Mouse (Mus musculus) adrenal gland, postnatal 36 days (tissue): ENCODE results near the gene Aatf. TPM values are rescaled to one million over a fixed set of nuclear protein-coding genes. Genes with fewer than 3 reads are reported as not detected.
"Not testable (repeated sequence)": the region's sequence is repeated elsewhere in the genome, so short reads cannot be mapped to it uniquely, and the experiment has no call there.

Source experiments
- DNase-seq, 2 experiments: peaks; one replicate each; pipeline ENCODE4 v3.0.0; 2021; ENCODE audit warnings: mixed read lengths in 1 of 2
- total RNA-seq, 2 experiments: library from RNA; stranded (reverse); gene quantifications; 2 replicates each; pipeline ENCODE4 v1.2.3; 2021

Gene Aatf
- total RNA-seq, 2 experiments from 2014 or later, result 20.8 to 23.2 TPM

- DNase-seq, result no peak
These were observed 70.6 kb downstream of the Aatf start for GRCm38 (mm10) chr11:84442554-84443331.

GRCm38 (mm10) chr11:84440402-84440801 lies 72.9 kb downstream of the Aatf start:
- no peak for DNase-seq

- DNase-seq, result no peak
These were observed 78.4 kb downstream of the Aatf start for GRCm38 (mm10) chr11:84434879-84435278.

GRCm38 (mm10) chr11:84430336-84430735 lies 83.0 kb downstream of the Aatf start:
- no peak for DNase-seq

GRCm38 (mm10) chr11:84429581-84429980 lies 83.7 kb downstream of the Aatf start:
- DNase-seq, result peak; percentile 13 to 26

- no peak for DNase-seq
These were observed 86.7 kb downstream of the Aatf start for GRCm38 (mm10) chr11:84426633-84426998.

GRCm38 (mm10) chr11:84425736-84426632 lies 87.3 kb downstream of the Aatf start:
- DNase-seq, result no peak

GRCm38 (mm10) chr11:84420779-84421178 lies 92.5 kb downstream of the Aatf start:
- no peak for DNase-seq

GRCm38 (mm10) chr11:84413111-84413510 lies 100.2 kb downstream of the Aatf start:
- no peak for DNase-seq

GRCm38 (mm10) chr11:84412201-84412934 lies 101.0 kb downstream of the Aatf start:
- no peak for DNase-seq

GRCm38 (mm10) chr11:84411642-84412018 lies 101.7 kb downstream of the Aatf start:
- DNase-seq, result no peak

GRCm38 (mm10) chr11:84410879-84411641 lies 102.3 kb downstream of the Aatf start:
- DNase-seq, result no peak

- DNase-seq, result no peak
These were observed 102.9 kb downstream of the Aatf start for GRCm38 (mm10) chr11:84410383-84410782.

- no peak for DNase-seq
These were observed 106.6 kb downstream of the Aatf start for GRCm38 (mm10) chr11:84406733-84407132.

GRCm38 (mm10) chr11:84395010-84395409 lies 118.3 kb downstream of the Aatf start:
- DNase-seq, result peak; percentile 60 to 69

- no peak for DNase-seq
These were observed 119.8 kb downstream of the Aatf start for GRCm38 (mm10) chr11:84393571-84393970.

- DNase-seq, result not testable (repeated sequence)
These were observed 121.3 kb downstream of the Aatf start for GRCm38 (mm10) chr11:84392066-84392465.

- no peak for DNase-seq
These were observed 122.2 kb downstream of the Aatf start for GRCm38 (mm10) chr11:84391126-84391525.

GRCm38 (mm10) chr11:84389332-84389731 lies 124.0 kb downstream of the Aatf start:
- DNase-seq, result no peak

GRCm38 (mm10) chr11:84383891-84384290 lies 129.4 kb downstream of the Aatf start:
- no peak for DNase-seq

- DNase-seq, result no peak
These were observed 130.9 kb downstream of the Aatf start for GRCm38 (mm10) chr11:84382450-84382849.
